26 mouse cellular contexts compared by ENCODE assay signal in genomic region chr12:80375721-80376120, GRCm38 (mm10).
"Had no signal": no experiment of that assay in that cellular context is flagged by ENCODE, and none has a peak within 500 bp of the region (broad histone marks: within the 10 kb centered on the region; RNA-seq: fewer than 3 reads in every experiment).

No protein-coding gene starts in this region.

- H3K4me1 ChIP-seq: liver, embryonic 13.5 days; liver, embryonic 15.5 days had no signal

- H3K9me3 ChIP-seq: heart, embryonic 10.5 days; heart, embryonic 12.5 days; hindbrain, embryonic 13.5 days; hindbrain, embryonic 15.5 days; limb, embryonic 10.5 days; limb, embryonic 12.5 days; liver, embryonic 13.5 days; liver, embryonic 15.5 days had no signal

- H3K4me3 ChIP-seq: gastrocnemius, adult 2 months; heart, embryonic 10.5 days; heart, embryonic 12.5 days; hindbrain, embryonic 13.5 days; hindbrain, embryonic 15.5 days; layer of hippocampus, adult 2 months; left cerebral cortex, adult 2 months; limb, embryonic 10.5 days; limb, embryonic 12.5 days; liver, embryonic 13.5 days; liver, embryonic 15.5 days had no signal

- ATAC-seq: hindbrain, postnatal 0 days; intestine, embryonic 16.5 days had no signal

- DNase-seq: gastrocnemius, adult 2 months; gastrocnemius, postnatal 10 days; gastrocnemius, postnatal 25 days; heart, adult 18-20 months; heart, postnatal 10 days; heart, postnatal 36 days; kidney, adult 11 months; kidney, adult 2 months; kidney, adult 9 months; kidney, postnatal 10 days; kidney, postnatal 25 days; kidney, postnatal 4 days; liver; liver, embryonic 13.5 days had no signal

- H3K4me2 ChIP-seq: heart, embryonic 12.5 days; hindbrain, embryonic 13.5 days; hindbrain, embryonic 15.5 days; limb, embryonic 12.5 days; liver, embryonic 11.5 days; liver, embryonic 13.5 days; liver, embryonic 15.5 days had no signal

- H3K27me3 ChIP-seq: heart, embryonic 12.5 days; hindbrain, embryonic 13.5 days; hindbrain, embryonic 15.5 days; limb, embryonic 12.5 days; liver, embryonic 13.5 days; liver, embryonic 15.5 days had no signal

- H3K27ac ChIP-seq: gastrocnemius, adult 2 months; heart, embryonic 10.5 days; hindbrain, embryonic 13.5 days; hindbrain, embryonic 15.5 days; hindbrain, postnatal 0 days; layer of hippocampus, adult 2 months; left cerebral cortex, adult 2 months; limb, embryonic 10.5 days; limb, embryonic 12.5 days; liver, embryonic 13.5 days; liver, embryonic 15.5 days had no signal

- H3K9ac ChIP-seq: heart, embryonic 12.5 days; hindbrain, embryonic 13.5 days; hindbrain, embryonic 15.5 days; limb, embryonic 12.5 days; liver, embryonic 13.5 days; liver, embryonic 15.5 days had no signal
